Mouse (Mus musculus): Measurements from ENCODE around the gene Rab39. TPM values are rescaled to one million over a fixed set of nuclear protein-coding genes. Genes with fewer than 3 reads are reported as not detected.

Rab39 gene
- polyA plus RNA-seq, 1 experiment from 2014 or later, result 0.15 TPM

GRCm38 (mm10) chr9:53669680-53670219 is 36.3 kb downstream of the Rab39 start, which contains the start of gene Cul5:
Cul5 (minus strand) TSS chr9:53670014.
- ATAC-seq (ENCODE audit: insufficient number of reproducible peaks, insufficient read depth, low FRiP score, low read depth), result no peak
- no peak within 1 kb of the TSS for H3K4me3 ChIP-seq (ENCODE audit: control insufficient read depth in 1 of 2, insufficient read depth in 1 of 2, low read depth in 1 of 2, low read length in 2 of 2)
- 54% methylated on average over 5 of the region's 5 CpGs for WGBS
- H3K4me1 ChIP-seq (ENCODE audit: control insufficient read depth in 2 of 2, insufficient read depth in 2 of 2, low read length in 2 of 2), result peaks cover 0 to 15% of the 10 kb centered on the region in 2 experiments
- H3K4me2 ChIP-seq (ENCODE audit: low read length), result no peak within 1 kb of the TSS
- no peaks in the 10 kb centered on the region for H3K9me3 ChIP-seq (ENCODE audit: control insufficient read depth, low read length)
- no peak within 1 kb of the TSS for H3K9ac ChIP-seq (ENCODE audit: low read length)
- H3K27me3 ChIP-seq (ENCODE audit: control insufficient read depth, insufficient read depth, low read length), result no peaks in the 10 kb centered on the region
- no peaks in the 10 kb centered on the region for H3K36me3 ChIP-seq (ENCODE audit: control insufficient read depth, insufficient read depth, low read length)
- no peak within 1 kb of the TSS for H3K27ac ChIP-seq (replicated peaks in 1 of 2; ENCODE audit: control insufficient read depth in 1 of 2, insufficient read depth in 1 of 2, low read depth in 2 of 2, low read length in 2 of 2)

DNA sequence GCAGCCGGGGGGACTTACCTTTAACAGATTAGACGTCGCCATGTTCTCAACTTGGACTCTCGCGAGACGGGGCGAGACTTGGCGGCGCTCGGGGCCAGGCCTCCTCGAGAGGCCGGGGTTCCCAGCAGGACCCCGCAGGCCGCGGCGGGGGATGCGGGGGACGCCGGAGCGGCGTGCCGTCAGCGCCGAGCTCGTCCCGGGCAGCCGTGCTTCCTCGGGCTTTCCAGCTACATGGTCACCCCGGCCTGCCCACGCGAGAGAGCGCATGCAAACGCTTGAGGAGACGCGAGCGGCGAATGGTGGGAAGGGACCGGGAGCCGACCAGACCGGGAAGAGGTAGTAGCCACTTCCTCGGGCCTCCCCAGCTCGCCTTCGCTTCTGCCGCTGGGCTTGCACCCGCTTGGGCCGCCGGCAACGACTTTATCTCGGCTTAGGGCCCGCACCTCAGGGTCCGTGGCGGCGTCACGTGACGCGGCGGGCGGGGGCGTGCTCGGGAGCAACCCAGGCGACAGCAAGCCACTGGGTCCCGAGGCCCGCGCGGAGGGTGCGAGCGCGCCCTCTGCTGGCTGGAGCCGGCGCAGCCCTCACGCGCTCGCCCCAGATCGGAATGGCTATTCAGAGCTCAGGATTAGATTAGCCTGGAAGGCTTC is 38.9 kb downstream of the Rab39 start:
- Histone ChIP-seq H3K27me3 (ENCODE audit: control insufficient read depth, insufficient read depth, low read length) (no peaks in the 10 kb centered on the region), H3K9ac (ENCODE audit: low read length) (peak overlapping the region; percentile 99), H3K27ac (replicated peaks in 1 of 2; ENCODE audit: control insufficient read depth in 1 of 2, insufficient read depth in 1 of 2, low read depth in 2 of 2, low read length in 2 of 2) (peak overlapping the region; percentile 73 to 94), H3K36me3 (ENCODE audit: control insufficient read depth, insufficient read depth, low read length) (no peaks in the 10 kb centered on the region), H3K4me2 (ENCODE audit: low read length) (peak overlapping the region; percentile 91), H3K9me3 (ENCODE audit: control insufficient read depth, low read length) (no peaks in the 10 kb centered on the region), H3K4me1 (ENCODE audit: control insufficient read depth in 2 of 2, insufficient read depth in 2 of 2, low read length in 2 of 2) (peaks cover 0 to 15% of the 10 kb centered on the region in 2 experiments), H3K4me3 (ENCODE audit: control insufficient read depth in 1 of 2, insufficient read depth in 1 of 2, low read depth in 1 of 2, low read length in 2 of 2) (peak overlapping the region; percentile 57 to 98)
- WGBS, result under 1% methylated on average over 65 of the region's 74 CpGs
- peak; percentile 94 for ATAC-seq (ENCODE audit: insufficient number of reproducible peaks, insufficient read depth, low FRiP score, low read depth)

DNA sequence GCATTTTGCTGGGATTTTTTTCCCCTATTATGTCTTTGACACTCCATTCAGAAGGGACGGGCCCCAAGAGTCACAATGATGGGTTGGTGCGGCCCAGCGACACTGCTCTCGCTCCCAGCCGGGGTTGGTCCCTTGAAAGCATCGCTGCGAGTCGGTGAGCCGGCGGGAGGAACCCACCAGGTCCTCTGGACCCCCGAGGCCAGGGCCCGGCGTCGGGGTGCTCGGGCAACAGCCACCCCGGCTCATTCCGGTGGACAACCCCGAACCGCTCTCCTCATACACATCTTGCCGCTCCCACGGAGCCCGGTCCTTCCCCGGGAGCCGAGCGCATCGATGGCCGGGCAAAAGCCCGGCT is 39.4 kb downstream of the Rab39 start:
- under 1% methylated on average over 28 of the region's 28 CpGs for WGBS
- no peak; the same call in 1 of the 2 replicates for ATAC-seq (ENCODE audit: insufficient number of reproducible peaks, insufficient read depth, low FRiP score, low read depth)
- H3K9me3 ChIP-seq (ENCODE audit: control insufficient read depth, low read length), result no peaks in the 10 kb centered on the region
- H3K4me2 ChIP-seq (ENCODE audit: low read length), result peak overlapping the region; percentile 91
- H3K9ac ChIP-seq (ENCODE audit: low read length), result peak overlapping the region; percentile 99
- H3K27ac ChIP-seq (replicated peaks in 1 of 2; ENCODE audit: control insufficient read depth in 1 of 2, insufficient read depth in 1 of 2, low read depth in 2 of 2, low read length in 2 of 2), result peak overlapping the region; percentile 73 to 94
- H3K4me1 ChIP-seq (ENCODE audit: control insufficient read depth in 2 of 2, insufficient read depth in 2 of 2, low read length in 2 of 2), result peaks cover 0 to 15% of the 10 kb centered on the region in 2 experiments
- H3K27me3 ChIP-seq (ENCODE audit: control insufficient read depth, insufficient read depth, low read length), result no peaks in the 10 kb centered on the region
- no peaks in the 10 kb centered on the region for H3K36me3 ChIP-seq (ENCODE audit: control insufficient read depth, insufficient read depth, low read length)
- H3K4me3 ChIP-seq (ENCODE audit: control insufficient read depth in 1 of 2, insufficient read depth in 1 of 2, low read depth in 1 of 2, low read length in 2 of 2), result peak overlapping the region; percentile 57 to 98

- Histone ChIP-seq H3K9me3 (ENCODE audit: control insufficient read depth, low read length) (no peaks in the 10 kb centered on the region), H3K4me2 (ENCODE audit: low read length) (peak overlapping the region; percentile 91; the same call in 1 of the 2 replicates), H3K9ac (ENCODE audit: low read length) (no peak overlapping the region), H3K4me1 (ENCODE audit: control insufficient read depth in 2 of 2, insufficient read depth in 2 of 2, low read length in 2 of 2) (peaks cover 0 to 15% of the 10 kb centered on the region in 2 experiments), H3K27ac (replicated peaks in 1 of 2; ENCODE audit: control insufficient read depth in 1 of 2, insufficient read depth in 1 of 2, low read depth in 2 of 2, low read length in 2 of 2) (no peak overlapping the region), H3K27me3 (ENCODE audit: control insufficient read depth, insufficient read depth, low read length) (no peaks in the 10 kb centered on the region), H3K4me3 (ENCODE audit: control insufficient read depth in 1 of 2, insufficient read depth in 1 of 2, low read depth in 1 of 2, low read length in 2 of 2) (no peak overlapping the region), H3K36me3 (ENCODE audit: control insufficient read depth, insufficient read depth, low read length) (no peaks in the 10 kb centered on the region)
- ATAC-seq (ENCODE audit: insufficient number of reproducible peaks, insufficient read depth, low FRiP score, low read depth), result no peak
Measured at GRCm38 (mm10) chr9:53665428-53665827, 40.6 kb downstream of the Rab39 start.

DNA sequence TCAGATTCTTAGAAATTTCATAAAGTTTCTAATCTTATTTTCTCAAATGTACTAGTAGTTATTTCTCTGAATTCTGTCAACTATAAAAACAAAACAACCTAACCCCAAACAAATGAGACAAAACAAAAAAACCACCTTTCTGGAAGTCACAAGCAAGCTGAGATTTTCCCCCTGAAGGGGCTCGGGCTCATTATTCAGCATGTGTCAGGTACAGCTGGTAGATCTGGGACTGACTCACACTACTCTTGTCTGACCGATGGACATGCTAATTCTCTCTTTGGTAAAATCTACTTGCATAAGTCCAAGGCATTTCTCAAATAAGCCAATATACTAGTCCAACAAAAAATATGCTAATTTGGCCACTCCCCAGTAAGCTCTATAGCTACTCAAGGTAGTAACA is 41.2 kb downstream of the Rab39 start:
- Histone ChIP-seq H3K9ac (ENCODE audit: low read length) (no peak overlapping the region), H3K4me2 (ENCODE audit: low read length) (no peak overlapping the region), H3K4me1 (ENCODE audit: control insufficient read depth in 2 of 2, insufficient read depth in 2 of 2, low read length in 2 of 2) (peaks cover 0 to 15% of the 10 kb centered on the region in 2 experiments), H3K27ac (replicated peaks in 1 of 2; ENCODE audit: control insufficient read depth in 1 of 2, insufficient read depth in 1 of 2, low read depth in 2 of 2, low read length in 2 of 2) (no peak overlapping the region), H3K36me3 (ENCODE audit: control insufficient read depth, insufficient read depth, low read length) (no peaks in the 10 kb centered on the region), H3K9me3 (ENCODE audit: control insufficient read depth, low read length) (no peaks in the 10 kb centered on the region), H3K27me3 (ENCODE audit: control insufficient read depth, insufficient read depth, low read length) (no peaks in the 10 kb centered on the region), H3K4me3 (ENCODE audit: control insufficient read depth in 1 of 2, insufficient read depth in 1 of 2, low read depth in 1 of 2, low read length in 2 of 2) (no peak overlapping the region)
- no peak for ATAC-seq (ENCODE audit: insufficient number of reproducible peaks, insufficient read depth, low FRiP score, low read depth)
- WGBS, result 76% methylated on average over 2 of the region's 2 CpGs

DNA sequence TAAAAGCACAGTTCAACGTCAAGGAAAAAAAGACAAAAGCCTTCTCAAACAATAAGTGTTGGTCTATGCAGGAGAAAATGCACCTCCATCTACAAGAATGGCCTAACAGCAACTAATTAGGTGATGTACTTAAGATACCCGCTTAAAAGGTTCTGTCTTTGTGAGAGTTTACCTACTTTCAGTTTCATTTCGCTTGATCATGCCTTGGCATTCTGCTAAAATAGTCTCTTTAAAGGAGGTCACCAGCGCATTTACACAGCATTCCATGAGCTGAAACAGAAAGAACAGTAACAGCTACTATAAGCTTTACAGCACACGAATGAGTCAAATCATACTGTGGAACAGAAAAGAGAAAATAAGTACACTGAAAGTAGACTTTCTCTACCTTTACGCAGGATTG is 71.2 kb downstream of the Rab39 start:
- ATAC-seq (ENCODE audit: insufficient number of reproducible peaks, insufficient read depth, low FRiP score, low read depth), result no peak
- no peaks in the 10 kb centered on the region for H3K9me3 ChIP-seq (ENCODE audit: control insufficient read depth, low read length)
- no peak overlapping the region for H3K4me3 ChIP-seq (ENCODE audit: control insufficient read depth in 1 of 2, insufficient read depth in 1 of 2, low read depth in 1 of 2, low read length in 2 of 2)
- H3K4me1 ChIP-seq (ENCODE audit: control insufficient read depth in 2 of 2, insufficient read depth in 2 of 2, low read length in 2 of 2), result no peaks in the 10 kb centered on the region
- peaks cover 86% of the 10 kb centered on the region for H3K36me3 ChIP-seq (ENCODE audit: control insufficient read depth, insufficient read depth, low read length)
- no peak overlapping the region for H3K27ac ChIP-seq (replicated peaks in 1 of 2; ENCODE audit: control insufficient read depth in 1 of 2, insufficient read depth in 1 of 2, low read depth in 2 of 2, low read length in 2 of 2)
- 92% methylated on average over 6 of the region's 6 CpGs for whole genome bisulfite sequencing
- H3K27me3 ChIP-seq (ENCODE audit: control insufficient read depth, insufficient read depth, low read length), result no peaks in the 10 kb centered on the region
- H3K4me2 ChIP-seq (ENCODE audit: low read length), result no peak overlapping the region
- no peak overlapping the region for H3K9ac ChIP-seq (ENCODE audit: low read length)

Measured in heart, embryonic 14.5 days (tissue).